Mouse (Mus musculus) spleen, adult 2 months (tissue): Measurements from ENCODE around the gene Fam19a3.

Source experiments
- CTCF ChIP-seq: fragments of 200-500 bp; IDR thresholded peaks from 2 replicates; pipeline ENCODE4 v1.5.1; 2011; ENCODE audit warnings: mild to moderate bottlenecking, inconsistent platforms; ENCODE audit not compliant: insufficient read depth, insufficient read length, insufficient replicate concordance; ENCODE audit errors: extremely low read depth
- POLR2A ChIP-seq: fragments of 200-500 bp; IDR thresholded peaks from 2 replicates; pipeline ENCODE4 v1.6.1; 2011; ENCODE audit warnings: low read depth, low read length, inconsistent platforms

DNA sequence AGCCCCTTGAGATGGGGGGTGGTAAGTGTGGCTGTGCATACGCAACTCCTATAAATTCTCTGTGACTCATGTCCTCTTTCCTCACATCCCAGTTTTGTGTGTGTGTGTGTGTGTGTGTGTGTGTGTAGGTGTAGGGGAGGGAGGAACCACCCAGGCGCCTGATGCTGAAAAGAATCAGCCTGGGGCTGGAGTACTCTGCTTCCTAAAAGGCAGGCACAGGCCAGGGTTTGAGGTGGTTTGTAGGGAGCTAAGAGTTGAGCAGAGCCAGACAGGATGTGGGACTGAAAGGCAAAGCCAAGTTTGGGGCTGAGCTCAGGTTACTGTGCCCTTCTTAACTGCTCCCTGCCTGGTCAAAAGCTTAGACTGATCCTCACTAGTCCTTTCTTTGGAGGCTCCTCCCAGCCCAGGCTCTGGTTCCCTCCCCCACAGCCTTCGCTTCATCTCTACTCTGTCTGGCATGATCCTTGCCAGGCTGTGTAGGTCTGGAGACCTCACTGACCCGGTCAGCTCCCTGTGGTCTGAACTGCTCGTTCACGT is 8.8 kb upstream of the Fam19a3 start:
- TF ChIP-seq CTCF (no peak), POLR2A (no peak)
